Comparison of ENCODE assay signal across 19 mouse cellular contexts in the genomic region with DNA sequence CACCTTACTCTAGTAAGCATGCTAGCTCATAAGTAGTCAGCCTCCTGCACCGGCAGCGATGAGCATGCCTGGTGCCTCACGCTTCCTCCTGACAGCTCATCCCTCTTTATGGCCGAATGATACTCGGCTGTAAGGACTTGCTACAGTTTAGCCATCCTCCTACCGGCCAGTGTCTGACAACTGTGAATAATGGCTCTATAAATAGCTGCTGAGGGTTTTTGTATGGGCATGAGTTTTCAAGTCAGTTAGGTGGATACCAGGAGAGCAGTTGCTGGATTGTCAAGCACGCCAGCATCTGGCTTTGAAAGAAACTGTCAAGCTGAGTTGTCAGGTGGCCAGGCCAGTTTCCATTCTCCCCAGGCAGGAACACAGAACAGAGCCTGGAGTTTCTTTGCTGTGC. TPM values are rescaled to one million over a fixed set of nuclear protein-coding genes. Genes with fewer than 3 reads are reported as not detected.
DNase-seq lines count a peak whose midpoint lies in the region; ATAC-seq and TF ChIP-seq lines count a peak whose summit lies in the region.
"Had no signal": no experiment of that assay in that cellular context is flagged by ENCODE, and none has a peak within 500 bp of the region (broad histone marks: within the 10 kb centered on the region; RNA-seq: fewer than 3 reads in every experiment).

No protein-coding gene starts in this region.

- TF ChIP-seq CTCF in brain, embryonic 14.5 days (IDR thresholded peaks at IDR 0.05; ENCODE audit: borderline replicate concordance, extremely low read depth, insufficient read depth, insufficient read length): no peak
- no peak for TF ChIP-seq CTCF in hindbrain, postnatal 0 days (IDR thresholded peaks at IDR 0.05; ENCODE audit: low read depth)
- no peak for TF ChIP-seq CTCF in layer of hippocampus, adult 2 months (conservative IDR thresholded peaks at IDR 0.05)

- no peak overlapping the region for H3K4me2 ChIP-seq in forebrain, embryonic 13.5 days
- no peak overlapping the region for H3K4me2 ChIP-seq in forebrain, embryonic 11.5 days (ENCODE audit: low read depth, low read length, severe bottlenecking)
- H3K4me2 ChIP-seq in hindbrain, postnatal 0 days (ENCODE audit: low read depth, low read length): no peak overlapping the region
- H3K4me2 ChIP-seq in intestine, embryonic 15.5 days (replicated peaks): no peak overlapping the region
- H3K4me2 ChIP-seq: embryonic facial prominence, embryonic 13.5 days; liver, embryonic 11.5 days; lung, embryonic 15.5 days; stomach, embryonic 15.5 days had no signal

- no peak overlapping the region for H3K9ac ChIP-seq in forebrain, embryonic 13.5 days
- no peak overlapping the region for H3K9ac ChIP-seq in forebrain, embryonic 11.5 days (ENCODE audit: low read length)
- H3K9ac ChIP-seq in hindbrain, postnatal 0 days (replicated peaks; ENCODE audit: low read length): no peak overlapping the region
- no peak overlapping the region for H3K9ac ChIP-seq in intestine, embryonic 15.5 days
- H3K9ac ChIP-seq: embryonic facial prominence, embryonic 13.5 days; lung, embryonic 15.5 days; stomach, embryonic 15.5 days had no signal

- no peak overlapping the region for H3K4me3 ChIP-seq in forebrain, embryonic 13.5 days
- H3K4me3 ChIP-seq in forebrain, embryonic 11.5 days (ENCODE audit: low read depth, low read length): no peak overlapping the region
- H3K4me3 ChIP-seq in hindbrain, postnatal 0 days (ENCODE audit: low read length): no peak overlapping the region
- no peak overlapping the region for H3K4me3 ChIP-seq in intestine, embryonic 15.5 days (replicated peaks)
- no peak overlapping the region for H3K4me3 ChIP-seq in layer of hippocampus, adult 2 months
- H3K4me3 ChIP-seq: embryonic facial prominence, embryonic 13.5 days; lung, embryonic 15.5 days; stomach, embryonic 15.5 days had no signal

- WGBS in forebrain, embryonic 13.5 days: 45% methylated on average over 7 of the region's 7 CpGs
- 59% methylated on average over 7 of the region's 7 CpGs for WGBS in forebrain, embryonic 11.5 days
- 20% methylated on average over 7 of the region's 7 CpGs for WGBS in hindbrain, postnatal 0 days
- 18% methylated on average over 7 of the region's 7 CpGs for WGBS in intestine, embryonic 15.5 days

- no peak for TF ChIP-seq POLR2A in brain, embryonic 14.5 days (IDR thresholded peaks at IDR 0.05; ENCODE audit: borderline replicate concordance, extremely low read depth, insufficient read depth, insufficient read length, poor library complexity, severe bottlenecking)

- no peaks in the 10 kb centered on the region for H3K27me3 ChIP-seq in forebrain, embryonic 13.5 days
- no peaks in the 10 kb centered on the region for H3K27me3 ChIP-seq in forebrain, embryonic 11.5 days (ENCODE audit: control insufficient read depth, insufficient read depth, low read length)
- no peaks in the 10 kb centered on the region for H3K27me3 ChIP-seq in hindbrain, postnatal 0 days (ENCODE audit: insufficient read depth, low read length)
- H3K27me3 ChIP-seq in intestine, embryonic 15.5 days (replicated peaks): no peaks in the 10 kb centered on the region
- H3K27me3 ChIP-seq: lung, embryonic 15.5 days; stomach, embryonic 15.5 days had no signal

- intact Hi-C loops in heart, postnatal 10 days (cut with DNase I): no loop called here

- H3K27ac ChIP-seq in forebrain, embryonic 13.5 days: 0 out of 2 replicates have a peak overlapping the region, but pooled peaks have one; percentile 2
- no peak overlapping the region for H3K27ac ChIP-seq in forebrain, embryonic 11.5 days (ENCODE audit: low read depth, low read length)
- H3K27ac ChIP-seq in hindbrain, postnatal 0 days: no peak overlapping the region
- H3K27ac ChIP-seq in intestine, embryonic 15.5 days: no peak overlapping the region
- no peak overlapping the region for H3K27ac ChIP-seq in layer of hippocampus, adult 2 months
- H3K27ac ChIP-seq: embryonic facial prominence, embryonic 13.5 days; lung, embryonic 15.5 days; stomach, embryonic 15.5 days had no signal

- H3K9me3 ChIP-seq in forebrain, embryonic 13.5 days (replicated peaks): no peaks in the 10 kb centered on the region
- H3K9me3 ChIP-seq in forebrain, embryonic 11.5 days (ENCODE audit: control insufficient read depth, low read length): no peaks in the 10 kb centered on the region
- H3K9me3 ChIP-seq in hindbrain, postnatal 0 days (ENCODE audit: low read length): no peaks in the 10 kb centered on the region
- no peaks in the 10 kb centered on the region for H3K9me3 ChIP-seq in intestine, embryonic 15.5 days
- H3K9me3 ChIP-seq: embryonic facial prominence, embryonic 13.5 days; lung, embryonic 15.5 days; stomach, embryonic 15.5 days had no signal

- H3K36me3 ChIP-seq in forebrain, embryonic 13.5 days (ENCODE audit: poor library complexity, severe bottlenecking): no peaks in the 10 kb centered on the region
- H3K36me3 ChIP-seq in forebrain, embryonic 11.5 days (ENCODE audit: control insufficient read depth, insufficient read depth, low read length): no peaks in the 10 kb centered on the region
- no peaks in the 10 kb centered on the region for H3K36me3 ChIP-seq in hindbrain, postnatal 0 days (ENCODE audit: insufficient read depth, low read length)
- no peaks in the 10 kb centered on the region for H3K36me3 ChIP-seq in intestine, embryonic 15.5 days
- H3K36me3 ChIP-seq: embryonic facial prominence, embryonic 13.5 days; lung, embryonic 15.5 days; stomach, embryonic 15.5 days had no signal

- DNase-seq in forebrain, embryonic 11.5 days (ENCODE audit: low spot score): no peak
- DNase-seq in heart, postnatal 10 days: peak; percentile 25 to 45
- no peak for DNase-seq in heart, adult 9 months (ENCODE audit: low spot score in 2 of 2)
- DNase-seq in brain, embryonic 14.5 days (ENCODE audit: low read depth): peak; percentile 59
- peak; percentile 39 for DNase-seq in hindbrain, postnatal 0 days (ENCODE audit: low spot score)
- DNase-seq in layer of hippocampus, adult 2 months (ENCODE audit: low spot score in 2 of 2): no peak
- DNase-seq: adrenal gland, postnatal 25 days; cerebellum, postnatal 25 days; kidney, postnatal 36 days; left cerebral cortex, postnatal 4 days; spleen, adult 18-20 months had no signal

- peaks cover 26% of the 10 kb centered on the region for H3K4me1 ChIP-seq in forebrain, embryonic 13.5 days
- H3K4me1 ChIP-seq in forebrain, embryonic 11.5 days (replicated peaks; ENCODE audit: control insufficient read depth, insufficient read depth, low read length): peaks cover 14% of the 10 kb centered on the region
- peaks cover 10% of the 10 kb centered on the region for H3K4me1 ChIP-seq in hindbrain, postnatal 0 days (ENCODE audit: insufficient read depth, low read length)
- no peaks in the 10 kb centered on the region for H3K4me1 ChIP-seq in intestine, embryonic 15.5 days (replicated peaks)
- H3K4me1 ChIP-seq: lung, embryonic 15.5 days; stomach, embryonic 15.5 days had no signal

- no peak for ATAC-seq in forebrain, embryonic 13.5 days
- ATAC-seq in forebrain, embryonic 11.5 days (replicated peaks; ENCODE audit: low FRiP score): no peak
- no peak for ATAC-seq in hindbrain, postnatal 0 days
- ATAC-seq in intestine, embryonic 15.5 days: no peak
- ATAC-seq: activated CD4-positive, CD25-positive, alpha-beta regulatory T cell, adult 4 months; intestine, postnatal 0 days had no signal

RNA-seq across cellular contexts. Expression of a gene that starts 52.7 kb away (rescaled TPM):
- 43.5 and 50.2 TPM in 2 replicates for polyA plus RNA-seq in forebrain, embryonic 13.5 days (2015; fragmentation: Nextera tagmentation; extraction: Ambion mirVana)
- 30.0 and 30.9 TPM in 2 replicates for polyA plus RNA-seq in forebrain, embryonic 11.5 days (2014; fragmentation: Nextera tagmentation; extraction: Ambion mirVana)
- 1 to 10 TPM; 7.9 to 9.2 TPM for total RNA-seq in heart, postnatal 10 days (2021)
- 50.4 and 70.9 TPM in 2 replicates for polyA plus RNA-seq in brain, embryonic 14.5 days (2012; rRNA removed)
- total RNA-seq in hindbrain, postnatal 0 days (2014; rRNA removed): 77.9 and 80.7 TPM in 2 replicates
- 39.1 and 39.9 TPM in 2 replicates for polyA plus RNA-seq in hindbrain, postnatal 0 days (2015; fragmentation: Nextera tagmentation; extraction: Ambion mirVana)
- polyA plus RNA-seq in intestine, embryonic 15.5 days (2015; fragmentation: Nextera tagmentation; extraction: Ambion mirVana): 10.1 and 10.3 TPM in 2 replicates
- total RNA-seq in layer of hippocampus, adult 2 months (2021): 10 to 100 TPM; 55.2 to 56.7 TPM

RNA-seq across cellular contexts. Expression of a gene that starts 58.0 kb away (rescaled TPM):
- polyA plus RNA-seq in forebrain, embryonic 13.5 days (2015; fragmentation: Nextera tagmentation; extraction: Ambion mirVana): 6.1 TPM in 2 replicates
- 3.8 and 4.4 TPM in 2 replicates for polyA plus RNA-seq in forebrain, embryonic 11.5 days (2014; fragmentation: Nextera tagmentation; extraction: Ambion mirVana)
- total RNA-seq in heart, postnatal 10 days (2021): 1 to 10 TPM; 2.2 to 2.3 TPM
- 28.5 and 36.5 TPM in 2 replicates for polyA plus RNA-seq in brain, embryonic 14.5 days (2012; rRNA removed)
- total RNA-seq in hindbrain, postnatal 0 days (2014; rRNA removed): 46.5 and 51.1 TPM in 2 replicates
- 12.6 and 14.6 TPM in 2 replicates for polyA plus RNA-seq in hindbrain, postnatal 0 days (2015; fragmentation: Nextera tagmentation; extraction: Ambion mirVana)
- 2.2 and 2.3 TPM in 2 replicates for polyA plus RNA-seq in intestine, embryonic 15.5 days (2015; fragmentation: Nextera tagmentation; extraction: Ambion mirVana)
- 10 to 100 TPM; 61.4 to 63.9 TPM for total RNA-seq in layer of hippocampus, adult 2 months (2021)
- polyA plus RNA-seq: activated CD4-positive, CD25-positive, alpha-beta regulatory T cell, adult 4 months had no signal

Comparison
In these comparisons a context has a peak if more than half of its experiments do, and no peak if none do; other contexts are left out.
1. DNase-seq: peak in heart, postnatal 10 days (2 of 2), brain, embryonic 14.5 days (single experiment) and hindbrain, postnatal 0 days (single experiment); none in forebrain, embryonic 11.5 days (single experiment), heart, adult 9 months (0 of 2) and layer of hippocampus, adult 2 months (0 of 2).